Mouse (Mus musculus) left cerebral cortex, postnatal 25 days (tissue): Measurements from ENCODE around the gene Napb. TPM values are rescaled to one million over a fixed set of nuclear protein-coding genes. Genes with fewer than 3 reads are reported as not detected.

Experiments
- total RNA-seq, 2 experiments: library from RNA; stranded (reverse); gene quantifications; 2 replicates each; pipeline ENCODE4 v1.2.3; 2021

Gene Napb
- total RNA-seq, 2 experiments from 2014 or later: 333 to 361 TPM

Other genes starting within 250 kb of the Napb start
- 10 to 100 TPM; 11.6 to 13.5 TPM for gene Nxt1, start 59.9 kb downstream of the Napb start, total RNA-seq
- gene Gzf1, start 51.4 kb downstream of the Napb start, total RNA-seq: 10 to 100 TPM; 28.9 to 30.9 TPM
- gene Cstl1, start 17.9 kb upstream of the Napb start, total RNA-seq: under 1 TPM in 1 of 2 experiments, not detected in 1; 0.99 TPM
- not detected for gene Cst11, start 39.0 kb upstream of the Napb start, total RNA-seq
- gene 8030411F24Rik, start 49.5 kb upstream of the Napb start, total RNA-seq: not detected
- 1 to 10 TPM; 2.4 to 2.7 TPM for gene Cst12, start 56.9 kb upstream of the Napb start, total RNA-seq
- not detected for gene Cst8, start 66.3 kb upstream of the Napb start, total RNA-seq
- not detected for gene Cst13, start 87.6 kb upstream of the Napb start, total RNA-seq
- gene Cst9, start 102.7 kb upstream of the Napb start, total RNA-seq: not detected
- gene 9230104L09Rik, start 132.6 kb upstream of the Napb start, total RNA-seq: not detected
- gene Cst3, start 143.2 kb upstream of the Napb start, total RNA-seq: 1,000 to 10,000 TPM; 1,805 to 1,873 TPM